Mouse (Mus musculus): ENCODE results near the gene Stat2. TPM values are rescaled to one million over a fixed set of nuclear protein-coding genes. Genes with fewer than 3 reads are reported as not detected.

The Stat2 gene
- polyA plus RNA-seq, 1 experiment from 2014 or later = 20.4 TPM

DNA sequence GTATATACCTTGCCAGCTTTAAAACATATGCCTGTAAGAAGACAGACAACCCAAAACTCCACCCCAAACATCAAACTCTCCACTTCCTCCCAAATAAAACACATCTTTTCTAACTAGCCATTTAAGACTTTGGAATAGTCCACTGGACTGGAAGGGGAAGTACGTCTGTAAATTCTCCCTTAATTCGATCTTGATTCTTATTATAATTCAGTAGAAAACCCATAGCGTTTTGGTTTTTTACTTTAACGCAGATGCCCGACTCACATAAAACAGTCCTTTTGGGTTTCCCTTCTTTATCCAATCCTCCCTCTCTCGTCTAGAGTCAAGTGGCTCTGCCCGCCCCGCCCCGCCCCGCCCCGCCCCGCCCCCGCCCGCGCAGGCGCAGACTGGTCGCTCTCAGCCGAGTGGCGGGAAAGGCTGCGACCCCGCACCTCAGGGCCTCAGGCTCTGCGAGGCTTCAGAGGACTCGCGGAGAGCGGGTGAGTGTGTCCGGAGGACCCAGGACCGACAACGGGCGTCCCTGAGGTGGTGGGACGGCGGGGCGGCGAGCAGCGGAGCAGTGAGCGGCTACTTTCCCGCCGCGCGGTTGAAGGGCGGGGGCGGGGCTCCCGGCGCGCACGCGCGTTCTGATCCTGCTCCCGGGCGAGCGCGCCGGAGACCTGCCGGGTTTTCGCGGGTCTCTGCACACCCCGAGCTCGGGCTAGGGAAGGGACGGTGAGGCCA is 38.5 kb upstream of the Stat2 start, which contains the start of gene Timeless:
Gene Timeless (plus strand): TSS at position 369 of the 723 bp plus-strand sequence.
- Histone ChIP-seq H3K9ac (ENCODE audit: low read depth, low read length) (peak within 1 kb of the TSS; percentile 84), H3K27me3 (ENCODE audit: control insufficient read depth, insufficient read depth, low read depth, low read length) (no peaks in the 10 kb centered on the region), H3K4me2 (ENCODE audit: low read length) (peak within 1 kb of the TSS; percentile 73), H3K4me1 (ENCODE audit: control insufficient read depth, insufficient read depth, low read length) (peaks cover 9% of the 10 kb centered on the region), H3K27ac (ENCODE audit: low read length) (peak within 1 kb of the TSS; percentile 91), H3K9me3 (replicated peaks; ENCODE audit: control insufficient read depth, low read length, poor library complexity, severe bottlenecking) (no peaks in the 10 kb centered on the region), H3K36me3 (ENCODE audit: control insufficient read depth, insufficient read depth, low read length) (no peaks in the 10 kb centered on the region), H3K4me3 (ENCODE audit: low read depth, low read length) (peak within 1 kb of the TSS; percentile 74)
- WGBS = under 1% methylated on average over 43 of the region's 58 CpGs
- peak; percentile 92 for ATAC-seq

DNA sequence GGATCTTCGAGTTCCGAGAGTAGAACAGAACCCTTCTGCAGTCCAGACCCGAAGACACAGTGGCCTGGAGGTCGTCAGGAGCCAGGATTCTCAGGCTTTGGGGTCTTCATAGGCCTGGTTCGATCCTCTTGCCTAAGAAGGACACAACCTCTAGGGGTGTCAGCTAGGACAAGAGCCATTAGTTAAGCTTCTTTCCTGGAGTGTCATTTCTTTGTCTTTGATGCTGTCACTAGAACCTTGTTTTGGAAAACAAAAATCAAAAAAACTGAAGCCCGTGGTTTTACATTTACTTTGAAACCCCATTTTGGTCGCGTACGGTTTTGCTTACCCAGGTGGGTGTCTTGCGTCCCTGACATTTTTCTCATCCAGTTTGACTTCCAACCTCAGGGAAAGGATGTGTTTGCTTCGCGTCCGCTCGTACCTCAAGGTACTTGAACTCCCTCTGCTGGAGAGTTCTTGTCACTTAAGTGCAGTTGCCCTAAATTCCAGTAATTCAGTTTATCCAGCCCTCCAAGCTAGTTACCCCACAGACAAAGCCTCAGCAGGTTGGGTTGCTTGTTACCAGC is 37.9 kb upstream of the Stat2 start:
- Histone ChIP-seq H3K36me3 (ENCODE audit: control insufficient read depth, insufficient read depth, low read length) (no peaks in the 10 kb centered on the region), H3K27me3 (ENCODE audit: control insufficient read depth, insufficient read depth, low read depth, low read length) (no peaks in the 10 kb centered on the region), H3K9ac (ENCODE audit: low read depth, low read length) (peak overlapping the region; percentile 84), H3K4me3 (ENCODE audit: low read depth, low read length) (peak overlapping the region; percentile 74), H3K4me2 (ENCODE audit: low read length) (peak overlapping the region; percentile 73), H3K4me1 (ENCODE audit: control insufficient read depth, insufficient read depth, low read length) (peaks cover 9% of the 10 kb centered on the region), H3K27ac (ENCODE audit: low read length) (peak overlapping the region; percentile 91), H3K9me3 (replicated peaks; ENCODE audit: control insufficient read depth, low read length, poor library complexity, severe bottlenecking) (no peaks in the 10 kb centered on the region)
- WGBS = 0% methylated on average over 14 of the region's 14 CpGs
- ATAC-seq = no peak

DNA sequence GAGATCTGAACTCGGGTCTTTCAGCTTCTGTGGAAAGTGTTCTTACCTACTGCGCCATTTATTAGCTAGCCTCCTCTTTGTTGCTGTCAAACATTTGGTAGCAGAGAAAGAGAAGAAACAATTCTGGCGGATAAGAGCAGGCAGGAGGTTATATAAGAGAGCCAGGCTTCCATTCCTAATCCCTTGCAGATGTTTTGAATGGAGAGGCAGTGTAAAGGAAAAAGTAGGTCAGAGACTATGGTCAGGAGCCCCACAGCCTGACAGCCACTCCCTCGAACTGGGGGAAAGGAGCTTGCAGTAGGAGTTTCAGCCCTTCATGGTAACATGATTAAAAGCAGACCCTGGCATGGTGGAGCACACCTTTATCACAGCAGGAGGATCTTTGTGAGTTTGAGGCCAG is 34.0 kb upstream of the Stat2 start:
- 43% methylated on average over 4 of the region's 4 CpGs for WGBS
- no peaks in the 10 kb centered on the region for H3K9me3 ChIP-seq (replicated peaks; ENCODE audit: control insufficient read depth, low read length, poor library complexity, severe bottlenecking)
- H3K27me3 ChIP-seq (ENCODE audit: control insufficient read depth, insufficient read depth, low read depth, low read length) = no peaks in the 10 kb centered on the region
- peaks cover 6% of the 10 kb centered on the region for H3K4me1 ChIP-seq (ENCODE audit: control insufficient read depth, insufficient read depth, low read length)
- no peak overlapping the region for H3K4me3 ChIP-seq (ENCODE audit: low read depth, low read length)
- no peak overlapping the region for H3K27ac ChIP-seq (ENCODE audit: low read length)
- ATAC-seq = no peak
- H3K36me3 ChIP-seq (ENCODE audit: control insufficient read depth, insufficient read depth, low read length) = no peaks in the 10 kb centered on the region
- no peak overlapping the region for H3K9ac ChIP-seq (ENCODE audit: low read depth, low read length)
- no peak overlapping the region for H3K4me2 ChIP-seq (ENCODE audit: low read length)

GRCm38 (mm10) chr10:128237807-128238480 is 32.4 kb upstream of the Stat2 start:
- no peak overlapping the region for H3K27ac ChIP-seq (ENCODE audit: low read length)
- H3K9ac ChIP-seq (ENCODE audit: low read depth, low read length) = no peak overlapping the region
- H3K9me3 ChIP-seq (replicated peaks; ENCODE audit: control insufficient read depth, low read length, poor library complexity, severe bottlenecking) = no peaks in the 10 kb centered on the region
- no peaks in the 10 kb centered on the region for H3K27me3 ChIP-seq (ENCODE audit: control insufficient read depth, insufficient read depth, low read depth, low read length)
- H3K4me1 ChIP-seq (ENCODE audit: control insufficient read depth, insufficient read depth, low read length) = peaks cover 1% of the 10 kb centered on the region
- H3K4me3 ChIP-seq (ENCODE audit: low read depth, low read length) = no peak overlapping the region
- WGBS = 76% methylated on average over 15 of the region's 15 CpGs
- no peaks in the 10 kb centered on the region for H3K36me3 ChIP-seq (ENCODE audit: control insufficient read depth, insufficient read depth, low read length)
- no peak for ATAC-seq
- H3K4me2 ChIP-seq (ENCODE audit: low read length) = no peak overlapping the region

DNA sequence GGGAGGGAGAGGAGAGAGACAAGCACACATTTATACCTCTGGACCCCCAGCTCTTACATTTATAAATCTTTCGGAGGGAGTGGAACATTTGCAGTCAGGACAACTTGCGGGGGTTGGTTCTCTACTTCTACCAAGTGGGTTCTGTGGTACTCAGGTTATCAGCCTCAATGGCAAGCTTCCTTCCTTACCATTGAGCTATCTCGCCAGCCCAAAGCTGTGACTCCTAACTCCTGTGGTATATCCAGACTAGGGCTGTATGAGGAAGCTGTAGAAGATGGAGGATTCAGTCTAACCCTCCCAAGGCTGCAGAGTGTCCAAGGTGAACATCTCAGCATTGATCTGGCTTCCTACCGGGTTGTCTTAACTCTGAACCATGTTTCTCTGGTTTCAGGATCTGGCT is 31.2 kb upstream of the Stat2 start:
- Histone ChIP-seq H3K4me1 (ENCODE audit: control insufficient read depth, insufficient read depth, low read length) (no peaks in the 10 kb centered on the region; the same call in 1 of the 2 replicates), H3K4me3 (ENCODE audit: low read depth, low read length) (no peak overlapping the region), H3K9me3 (replicated peaks; ENCODE audit: control insufficient read depth, low read length, poor library complexity, severe bottlenecking) (no peaks in the 10 kb centered on the region), H3K27ac (ENCODE audit: low read length) (no peak overlapping the region), H3K9ac (ENCODE audit: low read depth, low read length) (no peak overlapping the region), H3K36me3 (ENCODE audit: control insufficient read depth, insufficient read depth, low read length) (0 out of 2 replicates have a peak, but pooled peaks cover 4% of the 10 kb centered on the region), H3K4me2 (ENCODE audit: low read length) (no peak overlapping the region), H3K27me3 (ENCODE audit: control insufficient read depth, insufficient read depth, low read depth, low read length) (no peaks in the 10 kb centered on the region)
- 94% methylated on average over 4 of the region's 4 CpGs for WGBS
- no peak for ATAC-seq

- H3K27me3 ChIP-seq (ENCODE audit: control insufficient read depth, insufficient read depth, low read depth, low read length) = no peaks in the 10 kb centered on the region
- H3K9me3 ChIP-seq (replicated peaks; ENCODE audit: control insufficient read depth, low read length, poor library complexity, severe bottlenecking) = no peaks in the 10 kb centered on the region
- H3K27ac ChIP-seq (ENCODE audit: low read length) = no peak overlapping the region
- no peak for ATAC-seq
- H3K4me2 ChIP-seq (ENCODE audit: low read length) = no peak overlapping the region
- no peaks in the 10 kb centered on the region; the same call in 1 of the 2 replicates for H3K4me1 ChIP-seq (ENCODE audit: control insufficient read depth, insufficient read depth, low read length)
- WGBS = 95% methylated on average over 18 of the region's 18 CpGs
- no peak overlapping the region for H3K9ac ChIP-seq (ENCODE audit: low read depth, low read length)
- 0 out of 2 replicates have a peak, but pooled peaks cover 4% of the 10 kb centered on the region for H3K36me3 ChIP-seq (ENCODE audit: control insufficient read depth, insufficient read depth, low read length)
- no peak overlapping the region for H3K4me3 ChIP-seq (ENCODE audit: low read depth, low read length)
These were observed 30.2 kb upstream of the Stat2 start for GRCm38 (mm10) chr10:128240131-128240530.

DNA sequence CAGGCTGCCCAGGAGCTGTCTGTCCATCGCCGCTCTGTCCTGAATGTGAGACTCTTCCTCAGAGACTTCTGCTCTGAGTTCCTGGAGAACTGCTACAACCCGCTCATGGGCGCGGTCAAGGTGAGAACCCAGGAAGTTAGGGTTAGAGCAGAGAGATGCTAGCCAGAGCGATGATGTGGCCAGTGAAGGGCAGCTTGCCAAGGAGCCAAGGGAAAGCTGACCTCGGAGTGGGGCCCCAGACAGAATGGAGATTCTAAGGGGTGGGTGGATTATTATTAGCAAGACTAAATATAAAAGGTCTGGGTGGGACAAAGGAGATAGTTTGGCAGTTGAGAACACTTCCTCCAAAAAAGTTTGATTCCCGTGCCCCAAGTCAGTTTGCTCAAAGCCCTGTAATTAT is 27.1 kb upstream of the Stat2 start:
- Histone ChIP-seq H3K36me3 (ENCODE audit: control insufficient read depth, insufficient read depth, low read length) (peaks cover 9% of the 10 kb centered on the region; the same call in 1 of the 2 replicates), H3K4me3 (ENCODE audit: low read depth, low read length) (no peak overlapping the region), H3K27me3 (ENCODE audit: control insufficient read depth, insufficient read depth, low read depth, low read length) (no peaks in the 10 kb centered on the region), H3K9me3 (replicated peaks; ENCODE audit: control insufficient read depth, low read length, poor library complexity, severe bottlenecking) (no peaks in the 10 kb centered on the region), H3K4me1 (ENCODE audit: control insufficient read depth, insufficient read depth, low read length) (no peaks in the 10 kb centered on the region), H3K27ac (ENCODE audit: low read length) (no peak overlapping the region), H3K4me2 (ENCODE audit: low read length) (no peak overlapping the region), H3K9ac (ENCODE audit: low read depth, low read length) (no peak overlapping the region)
- ATAC-seq = no peak
- WGBS = 88% methylated on average over 8 of the region's 8 CpGs

- Histone ChIP-seq H3K9ac (ENCODE audit: low read depth, low read length) (no peak overlapping the region), H3K4me2 (ENCODE audit: low read length) (no peak overlapping the region), H3K4me3 (ENCODE audit: low read depth, low read length) (no peak overlapping the region), H3K27ac (ENCODE audit: low read length) (no peak overlapping the region), H3K36me3 (ENCODE audit: control insufficient read depth, insufficient read depth, low read length) (peaks cover 9% of the 10 kb centered on the region; the same call in 1 of the 2 replicates), H3K9me3 (replicated peaks; ENCODE audit: control insufficient read depth, low read length, poor library complexity, severe bottlenecking) (no peaks in the 10 kb centered on the region), H3K27me3 (ENCODE audit: control insufficient read depth, insufficient read depth, low read depth, low read length) (no peaks in the 10 kb centered on the region), H3K4me1 (ENCODE audit: control insufficient read depth, insufficient read depth, low read length) (no peaks in the 10 kb centered on the region)
- 97% methylated on average over 15 of the region's 15 CpGs for WGBS
- no peak for ATAC-seq
These were observed 26.2 kb upstream of the Stat2 start for GRCm38 (mm10) chr10:128244121-128244520.
